Mouse (Mus musculus): ENCODE measurements at regions not wholly inside any gene's neighbourhood (a gene's known extent, or its start where the extent isn't known, plus 50 kb on each side); places are given as distances from the start of the nearest gene placed in this dataset.

- Histone ChIP-seq H3K36me3 (replicated peaks) (no peaks in the 10 kb centered on the region), H3K27me3 (no peaks in the 10 kb centered on the region), H3K9ac (no peak overlapping the region), H3K4me3 (replicated peaks) (no peak overlapping the region), H3K4me2 (no peak overlapping the region), H3K4me1 (replicated peaks) (no peaks in the 10 kb centered on the region), H3K9me3 (replicated peaks) (no peaks in the 10 kb centered on the region), H3K27ac (replicated peaks) (no peak overlapping the region)
- no peak for ATAC-seq (ENCODE audit: insufficient read depth)
- 61% methylated on average over 2 of the region's 2 CpGs for WGBS (ENCODE audit: insufficient replicate concordance)
Measured at GRCm38 (mm10) chr1:177533332-177533731, 91.2 kb downstream of the Zbtb18 start.

GRCm38 (mm10) chr1:177545031-177545735 is 103.0 kb downstream of the Zbtb18 start:
- no peak for ATAC-seq (ENCODE audit: insufficient read depth)
- Histone ChIP-seq H3K9ac (no peak overlapping the region), H3K4me3 (replicated peaks) (no peak overlapping the region), H3K4me2 (no peak overlapping the region), H3K27ac (replicated peaks) (no peak overlapping the region), H3K36me3 (replicated peaks) (no peaks in the 10 kb centered on the region), H3K27me3 (no peaks in the 10 kb centered on the region), H3K4me1 (replicated peaks) (no peaks in the 10 kb centered on the region), H3K9me3 (replicated peaks) (no peaks in the 10 kb centered on the region)
- WGBS (ENCODE audit: insufficient replicate concordance): 77% methylated on average over 15 of the region's 15 CpGs

DNA sequence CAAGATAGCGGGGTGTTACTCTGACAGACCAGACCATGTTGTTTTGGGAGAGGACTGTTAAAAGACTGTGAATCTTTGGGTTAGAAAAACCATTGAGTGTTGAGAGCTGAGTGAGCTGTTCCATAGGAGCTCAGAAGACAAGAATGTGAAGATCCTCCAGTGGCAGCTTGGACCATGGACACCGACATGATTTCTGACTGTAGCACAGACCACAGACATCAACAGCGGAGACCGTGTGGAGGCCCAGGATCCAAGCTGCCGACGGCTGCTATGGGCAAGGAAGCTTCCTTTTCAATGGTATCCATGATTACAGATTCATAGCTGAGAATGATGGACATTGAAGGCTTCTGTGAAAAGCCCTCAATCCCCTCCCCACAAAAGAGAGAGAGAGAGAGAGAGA is 105.6 kb downstream of the Zbtb18 start:
- H3K36me3 ChIP-seq (replicated peaks): no peaks in the 10 kb centered on the region
- no peak for ATAC-seq (ENCODE audit: insufficient read depth)
- no peaks in the 10 kb centered on the region for H3K9me3 ChIP-seq (replicated peaks)
- H3K4me2 ChIP-seq: no peak overlapping the region
- H3K4me3 ChIP-seq (replicated peaks): no peak overlapping the region
- no peaks in the 10 kb centered on the region for H3K27me3 ChIP-seq
- H3K4me1 ChIP-seq (replicated peaks): no peaks in the 10 kb centered on the region
- 74% methylated on average over 6 of the region's 6 CpGs for WGBS (ENCODE audit: insufficient replicate concordance)
- no peak overlapping the region for H3K27ac ChIP-seq (replicated peaks)
- no peak overlapping the region for H3K9ac ChIP-seq

DNA sequence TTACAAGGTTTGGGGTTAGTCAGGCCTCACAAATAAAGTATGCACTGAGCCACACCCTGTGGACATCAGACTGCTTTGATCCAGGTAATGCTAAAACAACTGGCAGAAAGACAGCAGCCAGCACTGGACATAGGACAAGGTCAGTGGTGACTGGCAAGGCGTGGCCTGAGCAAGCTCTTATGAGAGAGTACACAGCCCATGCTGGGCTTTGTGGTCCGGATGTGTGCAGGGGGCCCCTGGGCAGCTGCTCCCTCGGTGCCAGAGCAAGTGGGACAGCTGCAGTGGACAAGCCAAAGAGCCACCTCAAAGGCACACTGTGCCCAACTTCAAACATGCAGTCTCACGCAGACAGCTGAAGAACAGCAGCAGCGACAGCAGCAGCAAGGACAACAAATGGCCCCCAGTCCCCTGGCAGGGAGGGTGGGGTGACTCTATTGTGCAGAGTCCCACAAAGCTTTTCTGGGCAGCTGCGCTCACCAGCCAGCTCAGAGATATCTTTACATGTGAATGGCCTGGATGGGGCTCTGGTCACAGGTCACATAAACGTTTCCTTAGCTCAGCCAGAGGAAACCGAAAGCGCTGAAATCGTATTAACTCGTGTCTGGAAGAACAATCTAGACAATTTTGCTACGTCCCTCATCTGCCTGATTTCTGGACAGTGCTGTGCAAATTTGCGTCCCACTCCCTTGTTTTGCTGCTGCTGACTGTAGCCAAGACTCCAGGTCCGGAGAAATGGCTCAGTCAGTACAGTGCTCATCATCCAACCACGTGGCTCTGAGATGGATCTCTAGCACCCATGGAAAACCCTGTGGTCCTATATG is 113.5 kb downstream of the Zbtb18 start:
- Histone ChIP-seq H3K9me3 (replicated peaks) (no peaks in the 10 kb centered on the region), H3K9ac (no peak overlapping the region), H3K27me3 (no peaks in the 10 kb centered on the region), H3K4me3 (replicated peaks) (no peak overlapping the region), H3K36me3 (replicated peaks) (no peaks in the 10 kb centered on the region), H3K4me1 (replicated peaks) (peaks cover 5% of the 10 kb centered on the region; the same call in 1 of the 2 replicates), H3K27ac (replicated peaks) (no peak overlapping the region), H3K4me2 (peak overlapping the region; percentile 36)
- 0 out of 2 replicates have a peak, but pooled peaks have one; percentile 28 for ATAC-seq (ENCODE audit: insufficient read depth)
- WGBS (ENCODE audit: insufficient replicate concordance): 32% methylated on average over 15 of the region's 15 CpGs

DNA sequence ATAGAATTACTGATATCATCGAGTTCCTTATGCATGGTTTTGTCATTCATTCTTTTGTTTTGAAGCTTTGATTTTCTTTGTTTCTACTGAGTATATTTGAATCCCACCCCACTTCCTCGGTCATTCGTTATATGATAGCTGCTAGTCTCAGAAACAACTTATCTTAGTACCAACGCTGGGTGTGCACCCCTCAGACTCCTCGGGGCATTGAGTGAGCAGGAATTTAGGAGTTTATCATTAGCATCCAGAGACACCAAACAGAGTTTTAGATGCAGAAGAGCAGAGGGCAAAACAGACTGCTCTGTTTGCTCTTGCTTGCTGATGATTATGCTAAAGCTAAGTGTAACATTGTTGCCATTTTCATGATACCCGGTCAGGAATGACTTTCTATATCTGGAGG is 115.3 kb downstream of the Zbtb18 start:
- H3K4me2 ChIP-seq: no peak overlapping the region
- no peak overlapping the region for H3K9ac ChIP-seq
- H3K36me3 ChIP-seq (replicated peaks): no peaks in the 10 kb centered on the region
- H3K27ac ChIP-seq (replicated peaks): no peak overlapping the region
- 33% methylated on average over 6 of the region's 6 CpGs for WGBS (ENCODE audit: insufficient replicate concordance)
- no peaks in the 10 kb centered on the region for H3K9me3 ChIP-seq (replicated peaks)
- H3K4me3 ChIP-seq (replicated peaks): no peak overlapping the region
- no peak for ATAC-seq (ENCODE audit: insufficient read depth)
- no peaks in the 10 kb centered on the region for H3K27me3 ChIP-seq
- H3K4me1 ChIP-seq (replicated peaks): peaks cover 5% of the 10 kb centered on the region; the same call in 1 of the 2 replicates

- H3K36me3 ChIP-seq (replicated peaks): no peaks in the 10 kb centered on the region
- no peak overlapping the region for H3K27ac ChIP-seq (replicated peaks)
- H3K4me1 ChIP-seq (replicated peaks): peaks cover 5% of the 10 kb centered on the region; the same call in 1 of the 2 replicates
- H3K4me3 ChIP-seq (replicated peaks): no peak overlapping the region
- 64% methylated on average over 4 of the region's 4 CpGs for WGBS (ENCODE audit: insufficient replicate concordance)
- H3K27me3 ChIP-seq: no peaks in the 10 kb centered on the region
- no peak overlapping the region for H3K4me2 ChIP-seq
- H3K9me3 ChIP-seq (replicated peaks): no peaks in the 10 kb centered on the region
- no peak for ATAC-seq (ENCODE audit: insufficient read depth)
- H3K9ac ChIP-seq: no peak overlapping the region
Measured at GRCm38 (mm10) chr1:177557856-177558255, 115.7 kb downstream of the Zbtb18 start.

- H3K27ac ChIP-seq (replicated peaks): no peak overlapping the region
- no peak overlapping the region for H3K4me3 ChIP-seq (replicated peaks)
- H3K4me1 ChIP-seq (replicated peaks): no peaks in the 10 kb centered on the region
- H3K4me2 ChIP-seq: no peak overlapping the region
- WGBS (ENCODE audit: insufficient replicate concordance): 75% methylated on average over 17 of the region's 17 CpGs
- no peaks in the 10 kb centered on the region for H3K36me3 ChIP-seq (replicated peaks)
- no peak overlapping the region for H3K9ac ChIP-seq
- H3K9me3 ChIP-seq (replicated peaks): no peaks in the 10 kb centered on the region
- no peak for ATAC-seq (ENCODE audit: insufficient read depth)
- H3K27me3 ChIP-seq: no peaks in the 10 kb centered on the region
Measured at GRCm38 (mm10) chr1:177561716-177562588, 119.8 kb downstream of the Zbtb18 start.

GRCm38 (mm10) chr1:177562589-177562912 is 120.4 kb downstream of the Zbtb18 start:
- 69% methylated on average over 5 of the region's 5 CpGs for WGBS (ENCODE audit: insufficient replicate concordance)

GRCm38 (mm10) chr1:177565678-177566077 is 123.5 kb downstream of the Zbtb18 start:
- H3K4me2 ChIP-seq: no peak overlapping the region
- no peaks in the 10 kb centered on the region for H3K4me1 ChIP-seq (replicated peaks)
- ATAC-seq (ENCODE audit: insufficient read depth): no peak
- no peaks in the 10 kb centered on the region for H3K9me3 ChIP-seq (replicated peaks)
- H3K36me3 ChIP-seq (replicated peaks): no peaks in the 10 kb centered on the region
- H3K27ac ChIP-seq (replicated peaks): no peak overlapping the region
- no peaks in the 10 kb centered on the region for H3K27me3 ChIP-seq
- no peak overlapping the region for H3K4me3 ChIP-seq (replicated peaks)
- WGBS (ENCODE audit: insufficient replicate concordance): 61% methylated on average over 3 of the region's 3 CpGs
- H3K9ac ChIP-seq: no peak overlapping the region

More at GRCm38 (mm10) chr1:177562589-177562912, 120.4 kb downstream of the Zbtb18 start:
- Histone ChIP-seq H3K4me2 (no peak overlapping the region), H3K4me3 (replicated peaks) (no peak overlapping the region), H3K4me1 (replicated peaks) (no peaks in the 10 kb centered on the region), H3K36me3 (replicated peaks) (no peaks in the 10 kb centered on the region), H3K9me3 (replicated peaks) (no peaks in the 10 kb centered on the region), H3K27me3 (no peaks in the 10 kb centered on the region), H3K9ac (no peak overlapping the region), H3K27ac (replicated peaks) (no peak overlapping the region)
- ATAC-seq (ENCODE audit: insufficient read depth): no peak

DNA sequence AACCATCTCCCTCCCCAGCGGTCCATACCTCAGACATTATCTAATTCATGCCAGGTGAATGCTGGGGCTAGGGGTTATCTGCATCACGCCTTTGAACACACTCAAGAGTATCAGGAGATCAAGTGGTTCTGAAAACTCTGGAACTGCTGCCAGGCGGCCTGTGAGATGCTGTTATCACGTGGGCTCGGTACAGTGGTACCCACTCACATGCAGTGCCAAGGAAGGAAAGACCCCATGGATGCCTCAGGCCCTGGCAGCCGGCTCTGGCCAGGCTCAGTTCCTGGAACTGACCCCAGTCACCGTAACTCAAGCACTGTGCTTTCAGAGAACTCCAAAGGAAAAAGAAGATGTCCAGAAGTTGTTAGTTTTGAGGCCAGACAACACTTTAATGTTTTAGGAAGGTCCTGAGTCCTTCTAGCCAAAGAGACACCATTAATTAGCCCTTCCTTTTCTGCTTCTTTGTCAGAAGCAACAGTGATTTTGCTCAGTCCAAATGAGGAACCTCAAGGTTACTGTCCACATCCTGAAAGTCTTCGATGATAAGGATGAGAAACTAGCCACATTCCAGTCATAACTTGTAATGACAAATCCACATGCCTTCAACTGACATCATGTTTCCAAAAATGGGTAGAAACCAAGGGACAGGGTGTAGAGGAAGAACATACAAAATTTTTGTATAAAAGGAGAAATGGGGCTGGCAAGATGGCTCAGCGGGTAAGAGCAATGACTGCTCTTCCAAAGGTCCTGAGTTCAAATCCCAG is 126.1 kb downstream of the Zbtb18 start:
- 42% methylated on average over 9 of the region's 9 CpGs for WGBS (ENCODE audit: insufficient replicate concordance)
- ATAC-seq (ENCODE audit: insufficient read depth): no peak

More for the DNA sequence above, 126.1 kb downstream of the Zbtb18 start:
- H3K4me1 ChIP-seq (replicated peaks): no peaks in the 10 kb centered on the region
- no peak overlapping the region for H3K4me3 ChIP-seq (replicated peaks)
- no peaks in the 10 kb centered on the region for H3K9me3 ChIP-seq (replicated peaks)
- no peaks in the 10 kb centered on the region for H3K36me3 ChIP-seq (replicated peaks)
- H3K9ac ChIP-seq: no peak overlapping the region
- H3K27me3 ChIP-seq: no peaks in the 10 kb centered on the region
- H3K4me2 ChIP-seq: no peak overlapping the region
- no peak overlapping the region for H3K27ac ChIP-seq (replicated peaks)

All from liver, embryonic 15.5 days (tissue).